Mouse (Mus musculus) spleen, adult 2 months (tissue): ENCODE measurements around the gene Rplp0.

ENCODE experiments used
- CTCF ChIP-seq: fragments of 200-500 bp; IDR thresholded peaks from 2 replicates; pipeline ENCODE4 v1.5.1; 2011; ENCODE audit warnings: mild to moderate bottlenecking, inconsistent platforms; ENCODE audit not compliant: insufficient read depth, insufficient read length, insufficient replicate concordance; ENCODE audit errors: extremely low read depth
- POLR2A ChIP-seq: fragments of 200-500 bp; IDR thresholded peaks from 2 replicates; pipeline ENCODE4 v1.6.1; 2011; ENCODE audit warnings: low read depth, low read length, inconsistent platforms

- TF ChIP-seq CTCF (no peak), POLR2A (no peak)
Observed at GRCm38 (mm10) chr5:115560336-115560905, 1.2 kb downstream of the Rplp0 start.
